Mouse (Mus musculus): Measurements from ENCODE around the gene Ap4m1. TPM values are rescaled to one million over a fixed set of nuclear protein-coding genes. Genes with fewer than 3 reads are reported as not detected.
A peak's percentile ranks its signal among the peaks of the same experiment; 100 is the strongest.

Ap4m1 gene
- polyA plus RNA-seq, 1 experiment from 2014 or later = 10.2 TPM

MicroRNAs within 50 kb of the gene (microRNA counts, 519-probe panel; counts per million panel counts)
- 6,282 counts per million, percentile 80 among the panel's probes with 10 or more counts for microRNA mmu-miR-106b
- microRNA mmu-miR-25 = 6,873 counts per million, percentile 89 among the panel's probes with 10 or more counts
- 6,143 counts per million, percentile 77 among the panel's probes with 10 or more counts for microRNA mmu-miR-93

Small RNA genes within 50 kb of the gene (microRNA-seq; reads per million reads assigned to microRNA genes)
- gene Mir106b (ENCODE audit: borderline number of aligned reads) (7,046 reads per million, percentile 95 among the genes with 10 or more reads in this experiment), gene Mir25 (ENCODE audit: borderline number of aligned reads) (475 reads per million, percentile 79 among the genes with 10 or more reads in this experiment), gene Mir93 (ENCODE audit: borderline number of aligned reads) (7,792 reads per million, percentile 95 among the genes with 10 or more reads in this experiment)

Other genes with a start within 250 kb of the Ap4m1 start
- gene Gjc3, start 208.9 kb upstream of the Ap4m1 start, polyA plus RNA-seq (2014; fragmentation: Nextera tagmentation; extraction: Ambion mirVana) = not detected in 2 replicates
- not detected in 2 replicates for gene Azgp1, start 190.5 kb upstream of the Ap4m1 start, polyA plus RNA-seq (2014; fragmentation: Nextera tagmentation; extraction: Ambion mirVana)
- not detected in 2 replicates for gene Smok3a, start 150.7 kb upstream of the Ap4m1 start, polyA plus RNA-seq (2014; fragmentation: Nextera tagmentation; extraction: Ambion mirVana)
- gene Smok3b, start 150.6 kb upstream of the Ap4m1 start, polyA plus RNA-seq (2014; fragmentation: Nextera tagmentation; extraction: Ambion mirVana) = not detected in 2 replicates
- gene Smok3c, start 118.8 kb upstream of the Ap4m1 start, polyA plus RNA-seq (2014; fragmentation: Nextera tagmentation; extraction: Ambion mirVana) = not detected in 2 replicates
- 13.0 and 18.1 TPM in 2 replicates for gene Zkscan1, start 86.9 kb upstream of the Ap4m1 start, polyA plus RNA-seq (2014; fragmentation: Nextera tagmentation; extraction: Ambion mirVana)
- gene Zscan21, start 55.1 kb upstream of the Ap4m1 start, polyA plus RNA-seq (2014; fragmentation: Nextera tagmentation; extraction: Ambion mirVana) = 45.7 and 48.5 TPM in 2 replicates
- gene Zfp113, start 16.3 kb upstream of the Ap4m1 start, polyA plus RNA-seq (2014; fragmentation: Nextera tagmentation; extraction: Ambion mirVana) = 8.0 and 10.0 TPM in 2 replicates
- gene Cops6, start 10.9 kb upstream of the Ap4m1 start, polyA plus RNA-seq (2014; fragmentation: Nextera tagmentation; extraction: Ambion mirVana) = 253 and 277 TPM in 2 replicates
- 139 and 143 TPM in 2 replicates for gene Mcm7, start 420 bp downstream of the Ap4m1 start, polyA plus RNA-seq (2014; fragmentation: Nextera tagmentation; extraction: Ambion mirVana)
- 82.8 and 85.2 TPM in 2 replicates for gene Taf6, start 15.4 kb downstream of the Ap4m1 start, polyA plus RNA-seq (2014; fragmentation: Nextera tagmentation; extraction: Ambion mirVana)
- 31.7 and 33.7 TPM in 2 replicates for gene Cnpy4, start 15.5 kb downstream of the Ap4m1 start, polyA plus RNA-seq (2014; fragmentation: Nextera tagmentation; extraction: Ambion mirVana)
- 4.5 and 5.9 TPM in 2 replicates for gene Mblac1, start 22.3 kb downstream of the Ap4m1 start, polyA plus RNA-seq (2014; fragmentation: Nextera tagmentation; extraction: Ambion mirVana)
- not detected in 2 replicates for gene Nxpe5, start 53.9 kb downstream of the Ap4m1 start, polyA plus RNA-seq (2014; fragmentation: Nextera tagmentation; extraction: Ambion mirVana)
- gene Lamtor4, start 83.5 kb downstream of the Ap4m1 start, polyA plus RNA-seq (2014; fragmentation: Nextera tagmentation; extraction: Ambion mirVana) = 71.8 and 74.4 TPM in 2 replicates
- gene BC037034, start 92.0 kb downstream of the Ap4m1 start, polyA plus RNA-seq (2014; fragmentation: Nextera tagmentation; extraction: Ambion mirVana) = 3.5 and 4.0 TPM in 2 replicates
- 1.3 and 1.4 TPM in 2 replicates for gene Gal3st4, start 100.8 kb downstream of the Ap4m1 start, polyA plus RNA-seq (2014; fragmentation: Nextera tagmentation; extraction: Ambion mirVana)
- gene Gm43720, start 108.0 kb downstream of the Ap4m1 start, polyA plus RNA-seq (2014; fragmentation: Nextera tagmentation; extraction: Ambion mirVana) = 0.10 and 0.14 TPM in 2 replicates
- 2.9 and 3.0 TPM in 2 replicates for gene Gpc2, start 108.0 kb downstream of the Ap4m1 start, polyA plus RNA-seq (2014; fragmentation: Nextera tagmentation; extraction: Ambion mirVana)
- 1.8 and 4.4 TPM in 2 replicates for gene Stag3, start 108.2 kb downstream of the Ap4m1 start, polyA plus RNA-seq (2014; fragmentation: Nextera tagmentation; extraction: Ambion mirVana)
- gene Pvrig, start 170.0 kb downstream of the Ap4m1 start, polyA plus RNA-seq (2014; fragmentation: Nextera tagmentation; extraction: Ambion mirVana) = 0.14 TPM in 1 of 2 replicates, not detected in the other